Mouse (Mus musculus) kidney, postnatal 14 days (tissue): ENCODE measurements around the gene Kmo.

Experiments used
- DNase-seq: peaks from one replicate; pipeline ENCODE4 v3.0.0; 2022; ENCODE audit warnings: mixed read lengths

Gene Kmo

DNA sequence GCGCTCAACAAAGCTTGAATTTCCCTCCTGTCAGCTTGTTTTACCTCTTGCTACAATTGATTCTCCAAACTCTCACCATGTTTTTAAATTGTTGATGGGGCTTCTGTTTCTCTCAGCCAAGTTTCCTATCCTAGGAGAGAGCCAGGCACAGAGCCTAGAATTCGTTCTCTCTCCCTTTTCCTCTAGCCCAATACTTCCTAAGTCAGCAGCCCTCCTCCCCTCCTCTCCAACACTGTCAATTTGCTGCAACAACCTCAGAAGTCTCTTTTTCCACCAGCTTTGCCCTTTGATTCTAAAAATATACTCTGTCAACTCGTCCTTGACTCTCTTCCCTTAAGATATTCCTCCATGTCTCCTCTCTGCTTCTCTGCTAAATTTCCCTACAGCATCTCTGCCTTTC, 79.2 kb downstream of the Kmo start:
- no peak for DNase-seq

DNA sequence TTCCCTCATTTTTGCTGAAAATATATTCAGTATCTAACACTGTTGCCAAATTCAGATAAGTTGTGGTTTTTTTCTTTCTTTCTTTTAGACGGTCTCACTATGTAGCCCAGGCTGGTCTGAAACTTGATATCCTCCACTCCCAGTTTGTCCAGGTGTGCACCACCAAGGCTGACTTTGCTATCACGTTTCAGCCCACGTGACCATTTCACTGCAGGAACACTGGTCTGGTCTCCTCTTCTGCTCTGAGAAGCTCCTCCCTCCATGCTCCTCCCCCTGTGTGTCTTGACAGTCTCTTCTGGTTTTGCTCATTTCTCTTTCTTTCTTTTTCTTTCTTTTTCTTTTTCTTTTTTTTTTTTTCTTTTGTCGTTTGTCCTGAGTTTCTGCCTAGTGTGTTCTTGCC, 79.6 kb downstream of the Kmo start:
- no peak for DNase-seq

DNA sequence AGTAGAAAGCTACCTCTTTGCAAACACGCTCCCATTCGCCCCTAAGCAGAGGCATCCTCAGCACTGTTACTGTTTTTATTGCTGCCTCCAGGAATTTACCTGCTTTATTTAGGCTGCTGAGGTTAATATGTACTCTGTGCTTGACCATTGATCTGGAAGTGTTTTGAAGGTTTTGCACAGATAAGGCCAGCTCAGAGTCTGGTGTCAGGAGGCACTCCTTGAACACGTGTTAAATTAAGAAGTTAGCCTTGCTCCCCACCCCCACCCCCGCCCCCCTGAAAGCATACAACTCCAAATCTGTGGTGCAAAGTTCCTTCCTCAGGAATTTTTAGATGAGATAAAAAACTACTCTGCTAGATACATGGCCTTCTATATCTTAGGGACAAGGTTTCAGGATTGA, 81.0 kb downstream of the Kmo start:
- DNase-seq: no peak

DNA sequence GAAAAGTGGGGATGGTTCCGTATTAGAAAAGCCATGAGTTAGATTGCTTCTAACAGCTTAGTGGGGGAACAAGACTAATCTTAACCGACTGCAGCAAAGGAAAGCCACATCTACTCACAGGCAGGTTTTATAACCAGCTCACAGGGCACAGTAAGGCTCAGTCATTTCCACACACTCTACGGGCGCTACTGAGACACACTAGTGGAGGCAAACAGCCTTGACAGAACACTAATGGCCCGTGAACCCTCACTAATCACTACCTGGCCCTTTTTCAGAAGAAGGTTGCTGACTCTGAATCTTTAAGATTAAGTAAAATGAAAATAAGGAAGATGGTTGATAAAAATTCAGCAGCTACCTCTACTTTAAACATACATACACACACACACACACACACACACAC, 87.4 kb downstream of the Kmo start:
- no peak for DNase-seq

DNA sequence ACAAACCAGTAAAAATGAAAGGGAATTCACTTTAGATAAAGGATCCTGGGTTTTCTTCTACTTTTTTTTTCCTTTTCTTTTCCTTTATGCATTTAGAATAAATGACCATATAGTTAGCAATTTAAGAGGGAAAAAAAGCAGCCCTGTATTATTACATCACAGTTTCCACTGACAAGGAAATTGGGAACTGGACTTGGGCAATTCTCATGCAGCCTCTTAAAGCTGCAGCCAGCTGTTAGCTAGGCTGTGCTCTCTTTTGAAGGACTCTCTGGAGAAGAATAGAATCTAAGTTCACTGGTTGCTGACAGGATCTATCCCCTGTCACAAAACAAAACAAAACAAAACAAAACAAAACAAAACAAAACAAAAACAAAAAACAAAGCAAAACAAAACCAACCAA, 87.8 kb downstream of the Kmo start:
- no peak for DNase-seq
